Mouse (Mus musculus) lung, postnatal 0 days (tissue): ENCODE data around the gene Zbed4.

ENCODE experiments used
- CTCF ChIP-seq: IDR thresholded peaks from 2 replicates; pipeline ENCODE4 v1.5.1; 2016; ENCODE audit warnings: antibody characterized with exemption, mild to moderate bottlenecking
- EP300 ChIP-seq: IDR thresholded peaks from 2 replicates; pipeline ENCODE4 v1.6.1; 2016; ENCODE audit warnings: antibody characterized with exemption, mild to moderate bottlenecking, control low read depth

DNA sequence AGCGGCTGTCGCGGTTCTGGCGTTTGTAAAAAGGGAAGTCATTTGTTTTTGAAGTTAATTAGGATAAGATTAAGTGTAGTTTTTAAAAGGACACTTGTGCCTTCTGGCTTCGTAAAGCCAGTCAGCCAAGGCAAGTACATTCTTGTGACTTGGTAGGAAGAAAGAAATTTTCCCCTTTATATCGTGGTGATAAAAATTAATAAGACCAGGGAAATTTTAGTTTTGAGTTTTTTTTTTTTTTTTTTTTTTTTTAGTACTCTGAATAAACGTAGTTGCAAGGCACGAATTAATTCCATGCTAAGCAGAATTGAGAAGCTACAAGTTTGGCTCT is 908 bp downstream of the Zbed4 start:
- TF ChIP-seq CTCF (no peak), EP300 (no peak)
